Mouse (Mus musculus) lung, postnatal 14 days (tissue): ENCODE results near the gene Sp2.

ENCODE experiments used
- DNase-seq: peaks from one replicate; pipeline ENCODE4 v3.0.0; 2021

Gene Sp2

DNA sequence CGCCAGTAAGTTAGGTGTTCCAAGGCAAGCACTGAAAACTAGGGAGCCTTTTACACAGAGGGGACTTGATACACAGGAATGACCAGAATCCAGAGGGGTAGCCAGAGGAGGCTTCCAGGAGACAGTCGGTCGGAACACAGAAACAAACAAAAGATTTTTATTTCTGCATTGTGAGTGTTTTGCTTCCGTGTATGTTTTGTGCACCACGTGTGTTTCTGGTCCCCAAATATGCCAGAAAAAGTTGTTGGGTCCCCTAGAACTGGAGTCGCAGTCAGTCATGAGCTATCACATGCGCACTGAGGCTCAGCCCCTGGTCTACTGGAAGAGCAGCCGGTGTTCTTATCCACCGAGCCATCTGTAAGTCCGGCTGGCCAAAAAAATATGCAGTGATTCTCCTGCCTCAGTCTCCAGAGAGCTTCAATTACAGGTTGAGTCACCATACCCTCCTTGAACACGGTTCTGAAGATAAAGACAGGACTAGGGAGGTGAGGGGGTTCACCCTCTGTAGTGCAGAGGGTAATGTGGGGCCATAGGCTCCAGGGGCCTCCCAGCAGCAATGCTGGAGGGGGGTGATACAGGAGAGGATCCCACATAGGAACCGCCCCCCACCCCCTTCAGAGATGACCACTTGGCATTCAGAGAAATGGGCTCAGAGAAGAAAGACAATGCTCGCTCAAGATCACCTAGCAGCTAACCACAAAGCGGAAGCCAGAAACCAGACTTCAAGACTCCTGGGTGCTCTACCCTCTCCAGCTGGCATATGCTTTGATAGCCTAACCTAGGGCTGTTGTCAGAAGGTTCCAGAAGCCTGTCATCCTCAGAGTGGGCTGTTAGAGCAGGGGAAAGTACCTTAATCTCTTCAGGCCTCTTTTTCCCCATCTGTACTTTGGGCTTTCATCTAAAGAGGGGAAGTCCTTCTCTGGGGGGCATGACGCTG lies 13.3 kb upstream of the Sp2 start:
- DNase-seq, result no peak

DNA sequence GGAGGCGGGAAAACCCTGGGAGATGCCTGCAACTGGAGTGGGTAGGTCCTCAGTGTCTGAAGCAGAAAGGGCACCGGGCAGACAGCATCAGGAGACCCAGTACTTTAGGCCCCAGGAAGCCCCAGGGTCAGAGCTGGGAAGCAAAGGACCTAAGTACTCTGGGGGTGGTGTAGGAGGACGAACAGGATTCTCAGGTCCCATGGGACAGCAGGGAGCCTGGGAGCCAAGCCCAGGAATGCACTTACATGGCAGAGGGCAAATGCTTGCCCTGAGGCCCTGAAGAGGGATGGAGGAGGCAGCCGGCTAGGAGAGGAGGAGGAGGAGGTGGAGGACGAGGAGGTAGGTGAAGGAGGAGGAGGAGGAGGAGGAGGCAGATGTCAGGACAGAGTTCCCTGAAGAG lies 12.3 kb upstream of the Sp2 start:
- no peak for DNase-seq

DNA sequence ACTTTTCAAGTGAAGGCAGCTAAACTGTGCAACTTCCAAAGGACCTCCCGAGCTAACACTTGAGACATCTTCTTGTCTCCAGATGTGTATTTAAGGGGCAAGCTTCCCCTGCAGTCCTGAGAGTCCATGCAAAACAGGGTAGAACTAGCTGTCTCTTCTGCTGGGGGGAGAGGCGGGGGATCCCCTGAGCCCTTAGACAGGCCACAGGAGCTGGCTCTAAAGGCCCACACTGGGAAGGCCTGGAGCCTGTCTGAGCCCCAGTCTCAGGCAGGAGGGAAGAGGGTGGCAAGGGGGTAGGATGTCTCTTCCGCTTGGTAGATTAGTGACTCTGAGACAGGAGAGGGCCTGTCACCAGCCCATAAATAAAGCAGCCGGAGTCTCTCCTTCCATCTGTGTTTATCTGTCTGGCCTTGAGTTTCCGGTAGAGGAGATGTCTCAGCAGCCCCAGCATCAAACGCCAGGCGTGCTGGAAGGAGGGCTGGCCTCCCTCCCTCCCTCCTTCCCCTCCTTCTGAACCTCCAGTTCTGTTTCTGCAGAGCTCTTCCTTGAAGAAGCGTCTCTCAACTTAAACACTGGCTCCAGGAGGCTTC lies 10.1 kb upstream of the Sp2 start:
- DNase-seq, result no peak

DNA sequence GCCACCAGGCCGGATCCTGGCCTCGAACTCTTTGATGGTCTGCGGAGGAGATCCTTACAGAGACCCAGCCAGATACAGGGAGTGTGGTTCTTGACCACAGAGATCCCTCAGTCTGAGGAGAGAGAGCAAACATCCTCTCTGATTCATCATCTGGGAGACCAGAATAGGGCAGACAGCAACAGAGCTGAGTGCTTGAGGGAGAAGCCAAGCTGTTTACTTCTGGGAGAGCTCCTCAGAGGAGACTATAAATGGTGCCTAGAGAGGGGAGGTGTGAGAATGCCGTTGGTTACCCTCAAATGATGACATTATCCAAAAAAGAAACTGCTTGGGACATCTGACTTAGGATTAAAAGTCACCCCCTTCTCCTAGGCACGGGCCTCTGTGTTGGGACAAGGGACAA lies 8.7 kb upstream of the Sp2 start:
- DNase-seq, result no peak

DNA sequence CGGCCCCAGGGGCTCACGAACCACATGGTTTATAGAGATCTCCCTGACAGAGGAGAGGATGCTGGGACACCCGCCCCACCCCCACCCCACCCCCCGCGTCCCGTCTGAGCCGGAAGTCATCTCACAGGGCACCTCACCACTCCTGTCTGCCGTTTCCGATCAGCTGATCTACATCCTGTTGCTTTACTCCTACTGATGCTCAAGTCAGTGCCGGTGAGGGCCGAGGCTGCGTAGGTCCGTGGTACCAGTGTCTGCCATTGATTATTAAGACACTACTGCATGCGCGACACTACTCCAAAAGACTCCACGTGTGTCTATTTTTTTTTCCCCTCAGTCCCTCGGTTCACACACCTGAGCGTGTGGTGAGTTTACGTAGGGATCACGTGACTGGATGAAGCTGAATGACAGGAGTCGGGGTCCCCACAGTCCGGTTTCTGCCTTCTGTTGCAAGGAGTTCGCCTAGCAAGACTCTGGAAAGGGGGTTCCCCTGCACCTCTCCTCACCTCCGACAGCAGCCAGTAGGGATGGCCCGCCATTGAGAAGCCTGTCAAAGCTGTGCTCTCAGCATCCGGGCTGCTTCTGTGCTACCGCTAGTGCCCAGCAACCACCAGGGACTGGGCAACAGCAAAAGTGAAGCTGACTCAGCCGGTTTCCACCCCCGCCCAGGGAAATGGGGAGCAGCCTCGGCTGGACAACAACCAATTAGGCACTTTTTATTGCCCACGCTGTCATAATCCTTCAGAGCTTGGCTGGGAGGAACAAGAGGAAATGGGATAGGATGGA lies 5.3 kb upstream of the Sp2 start:
- DNase-seq, result no peak

DNA sequence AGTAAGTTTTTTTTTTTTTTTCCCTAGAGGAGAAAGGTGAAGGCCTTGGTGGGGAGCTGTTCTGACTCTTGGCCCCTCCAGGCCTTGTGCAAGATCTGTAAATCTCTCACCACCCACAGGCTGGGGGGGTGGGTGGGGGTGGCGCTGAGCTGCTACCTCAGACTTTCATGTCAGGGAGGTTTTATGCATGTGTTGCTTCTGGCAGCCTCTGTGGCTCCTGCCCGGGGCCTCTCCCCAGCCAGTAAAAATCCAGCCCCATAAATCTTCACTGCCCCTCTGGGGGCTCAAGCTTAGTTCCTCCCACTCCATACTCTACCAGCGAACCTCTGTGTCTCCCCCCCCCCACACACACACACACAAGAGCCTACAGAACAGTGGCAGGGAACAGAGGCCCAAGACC lies 3.7 kb upstream of the Sp2 start:
- no peak for DNase-seq

DNA sequence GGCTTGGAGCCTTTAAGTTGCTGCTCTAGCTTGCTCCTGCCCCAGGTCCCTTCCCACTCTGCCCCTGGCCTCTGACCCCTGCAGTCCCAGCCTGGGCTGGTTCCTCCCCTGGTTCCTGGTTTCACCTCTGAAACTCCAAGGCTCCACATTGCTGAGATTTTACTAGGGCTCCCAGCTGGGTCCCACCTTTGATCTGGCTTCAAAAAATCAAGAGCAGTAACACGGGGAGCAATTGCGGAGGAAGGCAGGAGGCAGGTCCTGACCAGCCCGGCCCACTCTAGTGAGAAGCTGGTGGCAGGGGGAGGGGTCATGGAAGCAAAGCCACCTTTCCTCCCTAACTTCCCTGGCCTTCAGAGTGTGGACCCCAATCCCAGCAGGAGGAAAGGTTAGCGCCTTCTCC lies 2.1 kb upstream of the Sp2 start:
- DNase-seq, result no peak

DNA sequence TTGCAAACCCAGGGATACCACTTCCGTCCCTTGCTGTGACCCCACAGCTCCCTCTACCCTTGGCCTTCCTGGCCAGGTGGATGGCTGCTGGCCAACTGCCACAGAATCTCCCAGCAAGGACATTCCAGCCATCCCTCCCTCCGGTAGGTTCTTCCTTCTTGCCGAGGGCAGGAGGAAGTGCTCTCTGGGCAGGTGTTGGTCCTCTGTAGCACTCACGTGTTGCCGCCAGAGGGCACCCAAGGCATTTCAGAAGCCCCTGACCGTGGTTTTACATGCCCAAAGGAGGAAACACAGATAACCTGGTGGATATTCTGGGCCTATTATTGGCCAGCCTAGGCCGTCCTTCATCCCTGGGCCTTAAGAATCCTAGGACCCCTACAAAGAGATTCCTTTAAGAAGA lies 404 bp downstream of the Sp2 start:
- DNase-seq, result peak; percentile 86

DNA sequence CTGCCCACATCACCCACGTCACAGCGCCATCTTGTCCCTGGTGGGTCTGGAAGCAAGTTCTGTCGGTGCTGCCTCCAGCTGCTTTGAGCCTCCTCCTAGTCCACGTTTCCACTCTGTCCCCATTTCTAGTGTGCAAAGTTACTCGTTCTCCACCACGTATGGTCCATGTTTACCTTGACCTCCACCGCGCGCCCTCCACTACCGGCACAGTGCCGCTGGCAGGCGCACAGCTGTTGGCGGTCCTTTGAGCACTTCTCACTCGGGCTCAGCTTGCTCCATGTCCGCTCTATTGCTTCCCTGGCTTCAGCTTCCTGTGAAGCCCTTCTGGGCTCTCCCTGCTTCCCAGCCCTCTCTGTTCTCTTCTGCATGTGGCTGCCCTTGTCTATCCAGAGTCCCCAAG lies 1.3 kb downstream of the Sp2 start:
- no peak for DNase-seq

DNA sequence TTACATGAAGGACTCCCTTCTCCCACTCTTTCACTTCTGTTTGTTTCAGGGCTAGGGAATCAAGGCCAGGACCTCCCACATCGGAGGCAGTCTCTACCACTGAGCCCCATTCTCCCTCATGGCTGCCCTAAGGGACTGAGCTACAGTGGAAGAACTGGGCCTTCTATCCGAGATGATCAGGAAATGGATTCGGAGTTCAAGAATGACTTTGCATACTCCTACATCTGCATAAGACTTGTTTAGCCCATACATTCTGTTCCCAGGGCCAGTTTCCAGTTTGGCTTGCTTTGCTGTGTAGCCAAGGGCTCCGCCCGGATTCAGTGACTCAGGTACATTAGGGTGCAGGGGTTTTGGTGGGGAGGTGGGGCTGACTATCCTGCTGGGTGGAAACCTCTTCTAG lies 2.7 kb downstream of the Sp2 start:
- DNase-seq, result no peak

DNA sequence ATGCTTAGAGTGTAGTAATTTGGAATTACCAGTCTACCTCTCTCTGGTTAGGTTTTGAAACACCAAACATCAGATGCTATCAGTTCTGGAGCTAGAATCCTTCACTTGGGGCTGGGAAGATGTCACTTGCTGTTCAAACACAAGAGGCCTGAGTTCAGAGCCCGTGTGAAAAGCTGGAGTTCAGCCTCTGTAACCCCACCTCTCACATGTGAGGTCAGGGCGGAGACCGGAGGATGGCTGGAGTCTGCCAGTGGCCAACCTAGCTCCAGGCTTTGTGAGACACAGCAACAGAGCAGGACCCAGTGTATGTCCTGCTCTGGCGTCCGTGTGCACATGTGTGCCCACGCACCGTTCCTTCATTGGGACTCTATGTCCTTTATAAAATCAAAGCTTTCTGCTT lies 3.4 kb downstream of the Sp2 start:
- DNase-seq, result no peak

DNA sequence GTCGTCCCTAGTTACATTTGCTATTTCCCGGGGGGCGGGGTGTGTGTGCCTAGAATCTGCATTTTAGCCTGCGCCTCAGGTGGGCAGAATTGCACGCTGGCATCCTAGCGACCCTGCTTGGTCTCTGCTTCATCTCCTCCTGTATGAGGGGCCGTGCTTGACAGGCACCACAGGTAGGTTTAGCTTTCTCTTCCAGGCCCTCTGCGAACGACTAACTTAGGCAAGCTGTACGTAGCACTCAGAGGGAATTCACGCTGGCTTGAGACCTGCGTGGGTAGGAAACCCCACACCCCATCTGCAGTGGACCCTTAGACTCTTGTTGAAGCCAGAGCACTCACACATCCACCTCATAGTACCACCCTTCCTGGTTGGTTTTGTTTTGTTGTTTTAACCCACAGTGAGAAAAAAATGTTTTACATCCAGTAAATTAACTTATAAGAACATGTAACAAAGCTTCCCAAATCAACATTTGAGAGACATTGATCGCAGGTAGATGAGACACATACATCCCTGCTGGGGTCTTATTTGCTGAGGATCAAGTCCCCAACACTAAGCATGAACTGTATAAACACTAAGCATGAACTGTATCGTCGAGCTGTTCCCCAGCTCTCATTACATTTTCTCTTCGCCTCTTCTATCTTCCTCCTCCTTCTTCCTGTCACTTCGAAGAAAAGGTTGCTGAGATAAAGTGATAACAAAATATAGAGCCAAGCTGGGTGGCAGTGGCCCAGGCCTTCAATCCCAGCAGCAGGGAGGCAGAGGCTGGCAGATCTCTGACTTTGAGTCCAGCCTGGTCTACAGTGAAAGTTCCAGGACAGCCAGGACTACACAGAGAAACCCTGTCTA lies 4.1 kb downstream of the Sp2 start:
- DNase-seq, result no peak

DNA sequence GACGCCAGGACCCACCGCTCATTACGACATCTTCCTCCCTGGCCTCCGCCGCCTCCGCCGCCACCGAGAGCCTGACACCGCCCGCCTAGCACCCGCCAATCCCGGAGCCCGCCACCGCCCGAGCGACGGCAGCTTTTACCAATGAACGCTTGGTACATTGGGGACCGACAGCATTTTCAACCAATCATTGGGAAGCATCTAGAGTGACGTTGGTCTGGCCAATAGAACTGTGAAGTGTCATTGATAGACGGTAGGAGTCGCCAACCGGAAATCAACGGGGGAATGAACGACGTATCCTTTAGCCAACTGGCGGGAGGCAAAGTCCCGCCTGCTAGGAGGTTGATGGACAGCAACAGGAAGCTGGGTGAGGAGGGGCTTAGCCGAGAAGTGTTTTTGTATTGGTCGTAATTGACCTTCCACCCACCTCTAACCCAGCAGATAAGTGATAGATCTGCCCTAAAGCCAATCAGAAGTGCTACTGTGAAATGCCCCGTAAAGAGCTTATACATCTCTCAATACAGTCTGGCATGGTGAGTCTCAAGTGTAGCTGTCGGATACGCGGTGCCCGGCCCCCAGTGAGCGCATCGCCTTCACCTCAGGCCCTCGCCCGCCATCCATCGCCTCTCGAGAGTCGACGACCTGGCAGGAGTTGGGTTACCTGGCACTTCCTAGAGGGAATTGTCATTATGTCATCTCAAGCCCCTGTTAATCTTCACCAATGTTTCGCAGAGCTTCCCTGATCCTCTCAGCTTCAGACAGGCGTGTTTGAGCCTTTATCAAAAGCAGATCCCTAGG lies 5.0 kb downstream of the Sp2 start:
- DNase-seq, result peak; percentile 97

DNA sequence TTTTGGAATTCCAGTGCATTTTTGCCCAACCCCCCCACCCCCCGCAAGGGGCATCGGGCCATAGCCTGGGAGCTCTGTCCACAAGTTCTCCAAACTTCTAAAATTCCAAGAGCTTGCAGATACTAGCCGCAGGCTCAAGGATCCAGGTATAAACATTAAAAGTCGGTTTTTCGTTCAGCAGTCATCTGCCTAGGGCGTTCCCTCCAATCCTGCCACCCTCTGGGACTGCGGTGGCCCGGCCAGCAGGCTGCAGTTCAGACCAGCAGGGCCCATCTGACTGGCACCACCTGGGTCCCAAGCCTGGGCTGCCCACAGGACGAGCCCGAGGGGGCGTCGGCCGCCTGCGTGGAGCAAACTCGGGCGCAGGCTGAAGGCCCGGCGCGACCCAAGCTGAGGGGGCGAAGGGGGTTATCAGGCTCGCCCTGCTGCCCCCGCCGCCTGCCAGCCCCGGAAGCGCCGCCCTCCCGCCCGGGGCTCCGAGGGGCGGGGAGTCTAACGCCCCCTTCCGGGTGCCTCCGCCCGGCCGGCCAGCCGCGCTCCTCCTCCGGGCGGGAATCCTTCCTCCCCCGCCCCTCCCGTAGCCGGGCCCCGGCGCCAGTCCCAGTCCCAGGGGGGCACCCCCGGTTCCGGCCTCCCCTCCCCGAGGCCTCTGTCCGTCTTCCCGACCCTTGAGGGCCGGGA lies 5.7 kb downstream of the Sp2 start:
- peak; percentile 87 for DNase-seq

DNA sequence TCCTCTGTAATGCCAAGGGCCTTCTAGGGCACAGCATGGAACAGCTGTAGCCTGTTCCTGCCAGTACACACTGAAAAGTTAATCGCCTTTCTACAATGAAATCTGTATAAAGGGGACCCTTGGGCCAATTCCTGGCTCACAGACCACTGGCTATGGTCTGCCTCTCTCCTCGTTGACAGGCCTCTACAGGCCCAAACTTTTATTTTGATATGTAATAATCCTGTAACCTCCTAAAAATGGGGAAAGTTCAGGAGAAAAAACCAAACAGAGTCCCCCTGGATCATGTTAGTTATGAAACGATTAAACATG lies 6.4 kb downstream of the Sp2 start:
- no peak for DNase-seq

DNA sequence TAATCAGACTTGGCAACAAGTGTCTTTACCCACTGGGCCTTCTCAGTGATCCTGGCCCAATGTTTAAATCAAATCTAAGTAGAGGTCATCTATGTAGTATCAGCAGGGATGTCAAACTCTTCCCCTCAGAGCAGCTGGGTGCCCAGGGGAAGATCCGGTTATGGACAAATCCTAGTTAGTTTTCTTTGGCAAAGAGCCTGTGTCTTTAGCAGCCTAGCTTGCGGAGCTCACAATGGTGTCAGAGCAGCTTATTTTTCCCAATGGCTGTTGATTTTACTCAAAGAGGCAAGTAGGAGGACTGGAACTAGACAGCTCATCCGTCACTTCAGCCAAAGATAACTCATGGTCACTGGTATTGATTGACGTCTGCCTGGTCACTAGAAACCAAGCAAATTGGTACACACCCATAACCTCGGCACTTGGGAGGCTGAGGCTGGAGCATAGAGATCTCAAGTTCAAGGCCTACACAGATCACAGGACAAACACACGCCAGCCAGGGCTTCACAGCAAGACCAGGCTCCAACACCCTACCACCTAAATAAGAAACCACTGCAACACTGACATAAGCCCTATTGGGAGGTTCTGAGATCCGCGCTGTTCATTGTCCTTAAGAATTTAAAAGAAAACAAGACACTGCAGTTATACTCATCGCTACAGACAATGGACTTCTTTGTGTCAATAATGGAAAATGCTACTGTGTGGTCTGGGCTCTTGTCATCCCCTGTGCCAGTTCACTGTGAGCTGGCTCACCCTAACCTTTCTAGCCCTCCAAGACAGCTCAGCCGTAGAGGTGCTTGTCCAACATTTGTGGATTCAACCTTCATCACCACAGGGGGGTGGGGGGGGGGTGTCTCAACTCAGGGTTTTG lies 7.0 kb downstream of the Sp2 start:
- DNase-seq, result no peak

DNA sequence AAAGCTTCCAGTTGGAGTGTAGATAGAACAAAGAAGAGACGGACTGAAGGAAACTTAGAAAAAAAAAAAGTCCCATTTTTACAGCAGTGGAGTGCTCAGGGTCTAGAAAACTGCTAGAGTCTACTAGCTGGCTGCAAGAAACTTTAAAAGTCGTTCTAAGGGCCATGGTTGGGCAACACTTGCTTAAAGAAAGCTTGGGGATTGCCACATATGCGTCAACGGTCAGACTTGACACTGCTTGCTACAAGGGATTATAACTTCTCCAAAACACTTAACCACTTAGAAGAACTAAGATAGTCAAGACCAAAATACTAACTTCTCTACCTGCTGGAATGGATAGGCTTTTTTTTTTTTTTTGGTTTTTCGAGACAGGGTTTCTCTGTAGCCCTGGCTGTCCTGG lies 7.9 kb downstream of the Sp2 start:
- no peak for DNase-seq

DNA sequence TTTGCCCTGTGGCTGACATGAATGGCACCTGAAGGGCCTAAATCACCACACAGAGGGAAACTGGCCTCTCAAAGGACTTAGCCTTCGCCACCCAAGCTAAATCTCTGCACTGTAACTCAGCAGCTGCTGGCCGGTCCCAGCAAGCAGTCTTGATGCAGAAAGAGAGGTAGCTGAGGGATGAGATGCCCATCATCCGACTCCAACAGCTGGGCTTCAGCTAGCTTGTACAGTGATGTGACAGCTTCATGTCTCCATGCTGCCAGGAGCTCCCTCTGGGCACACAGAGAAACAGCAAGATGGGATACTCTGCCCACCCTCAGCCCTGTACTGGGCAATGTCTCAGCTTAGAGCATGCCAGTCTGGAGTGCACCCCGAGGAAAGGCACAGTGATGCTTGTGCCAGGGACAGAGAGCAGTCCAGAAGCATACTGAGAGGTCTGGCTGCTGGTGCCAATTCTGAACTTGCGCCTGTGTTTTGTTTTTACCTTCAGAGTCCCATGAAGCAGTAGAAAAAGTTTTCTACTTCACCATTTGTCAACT lies 9.3 kb downstream of the Sp2 start:
- no peak for DNase-seq

DNA sequence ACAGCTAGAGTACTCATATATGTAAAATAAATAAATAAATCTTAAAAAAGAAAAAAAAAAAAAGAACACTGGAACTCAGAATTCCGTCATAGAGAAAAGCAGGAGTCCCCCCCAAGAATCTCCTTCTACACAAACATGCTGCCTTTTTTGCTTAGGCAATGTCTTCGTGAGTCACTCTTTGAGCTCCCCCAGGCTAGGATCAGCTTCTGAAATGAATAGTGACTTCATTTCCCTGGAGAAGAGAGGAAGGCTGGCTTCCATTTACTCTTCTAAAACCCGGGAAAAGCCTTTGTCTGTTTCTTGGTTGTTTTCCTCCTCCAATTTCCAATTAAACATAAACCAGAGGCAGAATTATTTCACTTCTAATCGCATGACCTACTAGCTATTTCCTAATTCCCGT lies 9.9 kb downstream of the Sp2 start:
- no peak for DNase-seq

DNA sequence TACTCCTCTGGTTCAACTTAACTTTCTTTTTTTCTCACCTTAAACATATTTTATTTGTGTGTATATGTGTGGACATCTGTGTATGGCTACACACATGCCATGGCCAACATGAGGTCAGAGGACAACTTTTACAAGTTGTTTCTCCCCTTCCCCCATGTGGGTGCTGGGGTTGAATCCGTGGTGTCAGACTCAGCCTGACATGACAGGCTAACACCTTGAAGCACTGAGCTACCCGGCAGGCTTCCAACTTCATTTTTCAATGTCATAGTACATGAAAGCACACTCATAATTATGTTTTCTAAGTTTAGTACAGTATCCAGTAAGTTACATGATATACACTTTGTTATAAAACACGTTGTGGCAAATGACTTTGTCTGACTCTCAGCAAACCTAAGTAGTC lies 12.4 kb downstream of the Sp2 start:
- no peak for DNase-seq
